Mouse (Mus musculus): Measurements from ENCODE around the gene Snrpb.

The Snrpb gene

GRCm38 (mm10) chr2:130129687-130130086, 49.5 kb downstream of the Snrpb start:
- no peak for DNase-seq (ENCODE audit: low spot score)

GRCm38 (mm10) chr2:130126073-130126472, 53.1 kb downstream of the Snrpb start:
- no peak for DNase-seq (ENCODE audit: low spot score)

- DNase-seq (ENCODE audit: low spot score) = no peak
Observed at GRCm38 (mm10) chr2:130125279-130126059, 53.7 kb downstream of the Snrpb start.

Data from ovary, postnatal 10 days (tissue).